Mouse (Mus musculus) CH12.LX (cell line): ENCODE measurements around the gene Fer1l5.

ENCODE experiments used
- CTCF ChIP-seq, 2 experiments: IDR thresholded peaks in 1 of 2; conservative IDR thresholded peaks in 1 of 2; 2 replicates each; pipeline ENCODE4 v1.5.1; 2011 to 2012; ENCODE audit warnings: low read depth in 2 of 2, low read length in 2 of 2, improper control_type of control experiment in 1 of 2, inconsistent platforms in 1 of 2, mild to moderate bottlenecking in 1 of 2, moderate library complexity in 1 of 2
- ELF1 ChIP-seq: IDR thresholded peaks from 2 replicates; pipeline ENCODE4 v1.6.1; 2014; ENCODE audit warnings: low read depth, mild to moderate bottlenecking, inconsistent platforms, low read length, improper control_type of control experiment
- IRF4 ChIP-seq: IDR thresholded peaks from 2 replicates; pipeline ENCODE4 v1.6.1; 2014; ENCODE audit warnings: low read depth, mild to moderate bottlenecking, inconsistent platforms, low read length, improper control_type of control experiment
- MXI1 ChIP-seq: IDR thresholded peaks from 2 replicates; pipeline ENCODE4 v1.6.1; 2011; ENCODE audit warnings: mild to moderate bottlenecking, low read depth, low read length, improper control_type of control experiment
- POLR2AphosphoS2 ChIP-seq: IDR thresholded peaks from 2 replicates; pipeline ENCODE4 v1.6.1; 2011; ENCODE audit warnings: low read depth, low read length, improper control_type of control experiment

GRCm38 (mm10) chr1:36461829-36462228, 89.7 kb downstream of the Fer1l5 start:
- TF ChIP-seq IRF4 (no peak), MXI1 (no peak), CTCF (conservative IDR thresholded peaks at IDR 0.05 in 1 of 2, IDR thresholded peaks at IDR 0.05 in 1 of 2; ENCODE audit: low read depth in 2 of 2, low read length in 2 of 2) (no peak), ELF1 (no peak), POLR2AphosphoS2 (no peak)
